Mouse (Mus musculus): ENCODE measurements around the gene Dad1.

GRCm38 (mm10) chr14:54197740-54198139 is 56.2 kb downstream of the Dad1 start:
- no peak for TF ChIP-seq CTCF (IDR thresholded peaks at IDR 0.05; ENCODE audit: low read depth, low read length)
- TF ChIP-seq TAL1 (conservative IDR thresholded peaks at IDR 0.05; ENCODE audit: low read depth, low read length), result no peak
- no peak for TF ChIP-seq GATA1 (IDR thresholded peaks at IDR 0.05; ENCODE audit: borderline replicate concordance, low read length)

Measured in G1E (cell line).